Comparison of ENCODE assay signal across 17 mouse cellular contexts in genomic region chr7:70703784-70704183, GRCm38 (mm10).
DNase-seq lines count a peak whose midpoint lies in the region; ATAC-seq and TF ChIP-seq lines count a peak whose summit lies in the region.
"Had no signal": no experiment of that assay in that cellular context is flagged by ENCODE, and none has a peak within 500 bp of the region (broad histone marks: within the 10 kb centered on the region; RNA-seq: fewer than 3 reads in every experiment).

No protein-coding gene starts in this region.

- peak; percentile 83 for ATAC-seq in Patski
- ATAC-seq: forebrain, embryonic 13.5 days; forebrain, embryonic 15.5 days; forebrain, postnatal 0 days had no signal

- in situ Hi-C loops in Patski (cut with MboI; ENCODE audit: low pct_unique_long_range_greater_than_20kb), result loop anchor here (10.0 kb wide), 1 partner anchor 129 kb away; no protein-coding TSS in a partner anchor

- POLR2A ChIA-PET in Patski (lab: Charles Lee), result no interaction called here

- CTCF ChIA-PET in Patski (lab: Charles Lee), result no interaction called here

- TF ChIP-seq CTCF in Patski (IDR thresholded peaks at IDR 0.05), result no peak

- no peaks in the 10 kb centered on the region for H3K27me3 ChIP-seq in Patski
- H3K27me3 ChIP-seq: embryonic facial prominence, embryonic 12.5 days; forebrain, embryonic 13.5 days; forebrain, embryonic 15.5 days had no signal

- DNase-seq in heart, adult 11 months, result peak; percentile 9
- no peak for DNase-seq in heart, adult 9 months (ENCODE audit: low spot score in 2 of 2)
- peak; percentile 52 for DNase-seq in 3T3-L1 (ENCODE audit: low read depth, low spot score)
- DNase-seq in Patski (ENCODE audit: low read depth, low spot score), result peak; percentile 44
- no peak for DNase-seq in adrenal gland, postnatal 36 days
- DNase-seq: adrenal gland, adult 2 months; adrenal gland, postnatal 10 days; adrenal gland, postnatal 25 days; cerebellum, adult 11-12 months; cerebellum, adult 2 months; cerebellum, adult 9-10 months; cerebellum, postnatal 10 days; cerebellum, postnatal 25 days; forebrain, postnatal 0 days had no signal

Comparison
In these comparisons a context has a peak if more than half of its experiments do, and no peak if none do; other contexts are left out.
1. DNase-seq: peak in heart, adult 11 months (single experiment), 3T3-L1 (single experiment) and Patski (single experiment); none in heart, adult 9 months (0 of 2) and adrenal gland, postnatal 36 days (0 of 2).